Mouse (Mus musculus): Measurements from ENCODE around the gene Nudt17. TPM values are rescaled to one million over a fixed set of nuclear protein-coding genes. Genes with fewer than 3 reads are reported as not detected.
"Not testable (repeated sequence)": the region's sequence is repeated elsewhere in the genome, so short reads cannot be mapped to it uniquely, and the experiment has no call there.

Gene Nudt17
- polyA plus RNA-seq, 1 experiment: 17.9 TPM

DNA sequence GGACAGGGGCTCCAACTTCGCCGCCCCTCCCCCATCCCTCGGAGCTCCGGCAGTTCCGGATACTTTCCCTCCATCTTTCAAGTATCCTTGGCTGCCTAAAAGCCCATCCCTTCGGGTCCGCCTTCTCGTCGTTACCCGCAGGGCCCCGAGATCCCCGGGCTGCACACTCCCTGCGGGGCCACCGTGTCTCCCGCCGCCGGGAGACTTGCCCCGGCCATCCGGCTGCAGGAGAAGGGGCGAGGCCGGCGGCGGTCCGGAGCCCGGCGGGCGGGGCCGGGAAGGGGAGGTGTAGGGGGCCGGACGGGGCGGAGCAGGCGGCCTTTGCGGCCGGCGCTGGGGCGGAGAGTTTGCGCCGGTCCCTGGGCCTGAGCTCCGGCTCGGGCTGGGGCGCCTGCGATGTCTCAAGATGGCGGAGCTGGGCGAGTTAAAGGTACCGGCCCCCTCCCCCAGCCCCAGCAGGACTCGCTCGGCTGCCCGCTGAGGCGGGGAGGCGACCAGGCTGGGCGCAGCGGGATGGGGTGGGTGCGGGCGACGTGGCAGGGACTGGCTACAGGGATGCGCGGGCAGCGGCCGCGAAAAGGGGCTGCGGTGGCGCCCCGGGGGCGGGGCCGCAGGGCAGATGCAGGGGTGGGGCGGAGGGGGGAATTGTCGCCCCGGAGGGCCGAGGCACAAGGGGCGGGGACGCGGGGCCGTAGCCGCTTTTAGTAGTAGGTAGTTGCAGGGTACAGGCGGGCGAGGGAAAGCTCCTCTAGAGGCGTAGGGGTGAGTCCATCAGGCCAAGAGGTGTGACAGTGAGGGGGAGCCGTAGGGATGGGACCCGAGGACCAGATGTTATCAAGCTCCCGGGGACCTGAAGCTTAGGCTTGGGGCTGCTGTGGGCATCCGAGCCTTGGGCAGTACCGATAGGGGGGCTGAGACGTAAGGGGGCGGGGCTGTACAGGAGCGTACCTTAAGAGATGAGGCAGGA, 11.3 kb downstream of the Nudt17 start:
- WGBS: under 1% methylated on average over 83 of the region's 85 CpGs

GRCm38 (mm10) chr3:96696198-96696765, 12.1 kb downstream of the Nudt17 start, which contains the start of gene Pias3:
Gene Pias3 (plus strand): TSS chr3:96696384.
- TF ChIP-seq POLR2A (IDR thresholded peaks at IDR 0.05; ENCODE audit: control insufficient read depth, extremely low read depth, insufficient read depth, low read length, poor library complexity) (0 out of 2 replicates have a peak, but pooled peaks have one; percentile 25), CTCF (IDR thresholded peaks at IDR 0.05; ENCODE audit: borderline replicate concordance, control insufficient read depth, extremely low read depth, insufficient read depth, low read length, poor library complexity) (0 out of 2 replicates have a peak, but pooled peaks have one; percentile 14)

More for the DNA sequence above, 11.3 kb downstream of the Nudt17 start:
- no peak overlapping the region for H3K27ac ChIP-seq (ENCODE audit: control insufficient read depth, insufficient read depth, low read length)
- no peaks in the 10 kb centered on the region for H3K36me3 ChIP-seq (ENCODE audit: control insufficient read depth, insufficient read depth, low read length)
- DNase-seq: peak; percentile 61
- peaks cover 7% of the 10 kb centered on the region for H3K4me1 ChIP-seq (replicated peaks; ENCODE audit: control insufficient read depth, insufficient read depth, low read length)
- TF ChIP-seq POLR2A (IDR thresholded peaks at IDR 0.05; ENCODE audit: control insufficient read depth, extremely low read depth, insufficient read depth, low read length, poor library complexity): 0 out of 2 replicates have a peak, but pooled peaks have one; percentile 25
- TF ChIP-seq CTCF (IDR thresholded peaks at IDR 0.05; ENCODE audit: borderline replicate concordance, control insufficient read depth, extremely low read depth, insufficient read depth, low read length, poor library complexity): no peak
- H3K27me3 ChIP-seq (ENCODE audit: control insufficient read depth, insufficient read depth, low read length): no peaks in the 10 kb centered on the region
- peak overlapping the region; percentile 89 for H3K4me3 ChIP-seq (ENCODE audit: control insufficient read depth, insufficient read depth, low read length)

DNA sequence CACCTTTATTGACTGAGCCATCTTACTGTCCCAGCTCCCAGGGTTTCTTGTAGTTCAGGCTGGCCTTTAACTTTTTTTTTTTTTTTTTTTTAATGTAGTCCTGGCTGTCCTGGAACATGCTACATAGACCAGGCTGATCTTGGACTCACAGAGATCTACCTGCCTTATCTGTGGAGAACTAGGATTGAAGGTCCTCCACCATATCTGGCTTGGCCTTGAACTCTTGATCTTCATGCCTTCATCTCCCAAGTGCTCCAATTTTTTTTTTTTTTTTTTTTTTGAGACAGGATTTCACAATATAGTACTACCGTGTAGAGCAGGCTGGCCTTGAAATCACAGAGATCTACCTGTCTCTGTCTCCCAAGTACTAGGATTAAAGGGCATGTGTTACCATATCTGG, 14.8 kb downstream of the Nudt17 start:
- no peak for TF ChIP-seq POLR2A (IDR thresholded peaks at IDR 0.05; ENCODE audit: control insufficient read depth, extremely low read depth, insufficient read depth, low read length, poor library complexity)
- no peak for TF ChIP-seq CTCF (IDR thresholded peaks at IDR 0.05; ENCODE audit: borderline replicate concordance, control insufficient read depth, extremely low read depth, insufficient read depth, low read length, poor library complexity)
- no peak for DNase-seq
- Histone ChIP-seq H3K36me3 (ENCODE audit: control insufficient read depth, insufficient read depth, low read length) (no peaks in the 10 kb centered on the region), H3K27me3 (ENCODE audit: control insufficient read depth, insufficient read depth, low read length) (no peaks in the 10 kb centered on the region), H3K27ac (ENCODE audit: control insufficient read depth, insufficient read depth, low read length) (no peak overlapping the region), H3K4me1 (replicated peaks; ENCODE audit: control insufficient read depth, insufficient read depth, low read length) (peaks cover 7% of the 10 kb centered on the region), H3K4me3 (ENCODE audit: control insufficient read depth, insufficient read depth, low read length) (no peak overlapping the region)
- WGBS: 89% methylated on average over 1 of the region's 1 CpGs

More at GRCm38 (mm10) chr3:96696198-96696765, 12.1 kb downstream of the Nudt17 start, which contains the start of gene Pias3:
- DNase-seq: peak; percentile 54
- H3K36me3 ChIP-seq (ENCODE audit: control insufficient read depth, insufficient read depth, low read length): no peaks in the 10 kb centered on the region
- H3K4me3 ChIP-seq (ENCODE audit: control insufficient read depth, insufficient read depth, low read length): peak within 1 kb of the TSS; percentile 89
- WGBS: under 1% methylated on average over 35 of the region's 35 CpGs
- peaks cover 7% of the 10 kb centered on the region for H3K4me1 ChIP-seq (replicated peaks; ENCODE audit: control insufficient read depth, insufficient read depth, low read length)
- no peaks in the 10 kb centered on the region for H3K27me3 ChIP-seq (ENCODE audit: control insufficient read depth, insufficient read depth, low read length)
- no peak within 1 kb of the TSS for H3K27ac ChIP-seq (ENCODE audit: control insufficient read depth, insufficient read depth, low read length)

- H3K27me3 ChIP-seq (ENCODE audit: control insufficient read depth, insufficient read depth, low read length): no peaks in the 10 kb centered on the region
- H3K27ac ChIP-seq (ENCODE audit: control insufficient read depth, insufficient read depth, low read length): no peak overlapping the region
- TF ChIP-seq POLR2A (IDR thresholded peaks at IDR 0.05; ENCODE audit: control insufficient read depth, extremely low read depth, insufficient read depth, low read length, poor library complexity) (no peak), CTCF (IDR thresholded peaks at IDR 0.05; ENCODE audit: borderline replicate concordance, control insufficient read depth, extremely low read depth, insufficient read depth, low read length, poor library complexity) (no peak)
- peaks cover 6% of the 10 kb centered on the region for H3K4me1 ChIP-seq (replicated peaks; ENCODE audit: control insufficient read depth, insufficient read depth, low read length)
- DNase-seq: no peak
- no peak overlapping the region for H3K4me3 ChIP-seq (ENCODE audit: control insufficient read depth, insufficient read depth, low read length)
- 42% methylated on average over 3 of the region's 3 CpGs for WGBS
- no peaks in the 10 kb centered on the region for H3K36me3 ChIP-seq (ENCODE audit: control insufficient read depth, insufficient read depth, low read length)
Measured at GRCm38 (mm10) chr3:96692506-96692905, 15.9 kb downstream of the Nudt17 start.

- no peaks in the 10 kb centered on the region for H3K36me3 ChIP-seq (ENCODE audit: control insufficient read depth, insufficient read depth, low read length)
- no peak for TF ChIP-seq CTCF (IDR thresholded peaks at IDR 0.05; ENCODE audit: borderline replicate concordance, control insufficient read depth, extremely low read depth, insufficient read depth, low read length, poor library complexity)
- TF ChIP-seq POLR2A (IDR thresholded peaks at IDR 0.05; ENCODE audit: control insufficient read depth, extremely low read depth, insufficient read depth, low read length, poor library complexity): no peak
Measured at GRCm38 (mm10) chr3:96690298-96690697, 18.1 kb downstream of the Nudt17 start.

GRCm38 (mm10) chr3:96688854-96689253, 19.5 kb downstream of the Nudt17 start:
- WGBS: 16% methylated on average over 11 of the region's 11 CpGs
- TF ChIP-seq POLR2A (IDR thresholded peaks at IDR 0.05; ENCODE audit: control insufficient read depth, extremely low read depth, insufficient read depth, low read length, poor library complexity) (no peak), CTCF (IDR thresholded peaks at IDR 0.05; ENCODE audit: borderline replicate concordance, control insufficient read depth, extremely low read depth, insufficient read depth, low read length, poor library complexity) (no peak)
- Histone ChIP-seq H3K36me3 (ENCODE audit: control insufficient read depth, insufficient read depth, low read length) (no peaks in the 10 kb centered on the region), H3K27ac (ENCODE audit: control insufficient read depth, insufficient read depth, low read length) (no peak overlapping the region), H3K4me3 (ENCODE audit: control insufficient read depth, insufficient read depth, low read length) (no peak overlapping the region), H3K4me1 (replicated peaks; ENCODE audit: control insufficient read depth, insufficient read depth, low read length) (no peaks in the 10 kb centered on the region), H3K27me3 (ENCODE audit: control insufficient read depth, insufficient read depth, low read length) (peaks cover 4% of the 10 kb centered on the region; the same call in 1 of the 2 replicates)
- DNase-seq: no peak

More at GRCm38 (mm10) chr3:96690298-96690697, 18.1 kb downstream of the Nudt17 start:
- Histone ChIP-seq H3K27ac (ENCODE audit: control insufficient read depth, insufficient read depth, low read length) (no peak overlapping the region), H3K4me1 (replicated peaks; ENCODE audit: control insufficient read depth, insufficient read depth, low read length) (no peaks in the 10 kb centered on the region), H3K27me3 (ENCODE audit: control insufficient read depth, insufficient read depth, low read length) (0 out of 2 replicates have a peak, but pooled peaks cover 2% of the 10 kb centered on the region), H3K4me3 (ENCODE audit: control insufficient read depth, insufficient read depth, low read length) (no peak overlapping the region)
- WGBS: 74% methylated on average over 3 of the region's 3 CpGs
- no peak for DNase-seq

GRCm38 (mm10) chr3:96686057-96686456, 22.3 kb downstream of the Nudt17 start:
- H3K27me3 ChIP-seq (ENCODE audit: control insufficient read depth, insufficient read depth, low read length); H3K4me1 ChIP-seq (replicated peaks; ENCODE audit: control insufficient read depth, insufficient read depth, low read length); H3K36me3 ChIP-seq (ENCODE audit: control insufficient read depth, insufficient read depth, low read length); DNase-seq; H3K27ac ChIP-seq (ENCODE audit: control insufficient read depth, insufficient read depth, low read length); H3K4me3 ChIP-seq (ENCODE audit: control insufficient read depth, insufficient read depth, low read length): not testable (repeated sequence)
- WGBS: 97% methylated on average over 5 of the region's 5 CpGs

Data from thymus, adult 2 months (tissue).